In genomic region chr11:32677811-32678210, GRCm38 (mm10) we compare ENCODE assay signal across 28 mouse cellular contexts. TPM values are rescaled to one million over a fixed set of nuclear protein-coding genes. Genes with fewer than 3 reads are reported as not detected.
DNase-seq lines count a peak whose midpoint lies in the region; ATAC-seq and TF ChIP-seq lines count a peak whose summit lies in the region.
"Had no signal": no experiment of that assay in that cellular context is flagged by ENCODE, and none has a peak within 500 bp of the region (broad histone marks: within the 10 kb centered on the region; RNA-seq: fewer than 3 reads in every experiment).

No protein-coding gene starts in this region.

- no peak overlapping the region for H3K4me2 ChIP-seq in heart, embryonic 12.5 days
- H3K4me2 ChIP-seq: embryonic facial prominence, embryonic 12.5 days; hindbrain, embryonic 15.5 days; kidney, embryonic 15.5 days; lung, embryonic 15.5 days; midbrain, embryonic 11.5 days; stomach, embryonic 15.5 days had no signal

- TF ChIP-seq CTCF in left cerebral cortex, adult 2 months (IDR thresholded peaks at IDR 0.05), result no peak

- no peaks in the 10 kb centered on the region for H3K36me3 ChIP-seq in heart, embryonic 12.5 days
- H3K36me3 ChIP-seq in heart, embryonic 10.5 days, result no peaks in the 10 kb centered on the region
- H3K36me3 ChIP-seq: embryonic facial prominence, embryonic 12.5 days; hindbrain, embryonic 10.5 days; hindbrain, embryonic 15.5 days; kidney, embryonic 15.5 days; lung, embryonic 15.5 days; stomach, embryonic 15.5 days had no signal

- peaks cover 51% of the 10 kb centered on the region for H3K4me1 ChIP-seq in heart, embryonic 12.5 days (replicated peaks)
- peaks cover 40% of the 10 kb centered on the region for H3K4me1 ChIP-seq in heart, embryonic 10.5 days

- WGBS in heart, embryonic 12.5 days, result 88% methylated on average over 1 of the region's 1 CpGs
- WGBS in heart, embryonic 10.5 days, result 86% methylated on average over 1 of the region's 1 CpGs

- intact Hi-C loops in left cerebral cortex, adult 2 months (cut with DNase I), result no loop called here
- intact Hi-C loops in left cerebral cortex, postnatal 10 days (cut with DNase I), result no loop called here

- H3K4me3 ChIP-seq in heart, embryonic 12.5 days, result no peak overlapping the region
- H3K4me3 ChIP-seq in heart, embryonic 10.5 days, result no peak overlapping the region
- H3K4me3 ChIP-seq in left cerebral cortex, adult 2 months, result no peak overlapping the region
- H3K4me3 ChIP-seq: embryonic facial prominence, embryonic 12.5 days; hindbrain, embryonic 10.5 days; hindbrain, embryonic 15.5 days; kidney, embryonic 15.5 days; lung, embryonic 15.5 days; stomach, embryonic 15.5 days had no signal

- no peaks in the 10 kb centered on the region for H3K27me3 ChIP-seq in heart, embryonic 12.5 days (replicated peaks)
- H3K27me3 ChIP-seq in heart, embryonic 10.5 days (ENCODE audit: insufficient read depth, poor library complexity, severe bottlenecking), result no peaks in the 10 kb centered on the region
- H3K27me3 ChIP-seq: embryonic facial prominence, embryonic 12.5 days; hindbrain, embryonic 15.5 days; kidney, embryonic 15.5 days; lung, embryonic 15.5 days; stomach, embryonic 15.5 days had no signal

- H3K27ac ChIP-seq in heart, embryonic 12.5 days (ENCODE audit: poor library complexity, severe bottlenecking), result peak overlapping the region; percentile 58
- no peak overlapping the region for H3K27ac ChIP-seq in heart, embryonic 10.5 days
- peak overlapping the region; percentile 76 for H3K27ac ChIP-seq in left cerebral cortex, adult 2 months
- H3K27ac ChIP-seq: embryonic facial prominence, embryonic 12.5 days; hindbrain, embryonic 10.5 days; hindbrain, embryonic 15.5 days; kidney, embryonic 15.5 days; liver, embryonic 14.5 days; lung, embryonic 15.5 days; stomach, embryonic 15.5 days had no signal

- peak; percentile 36 for DNase-seq in adrenal gland, postnatal 10 days
- no peak for DNase-seq in adrenal gland, adult 18-20 months (ENCODE audit: low spot score in 2 of 2)
- DNase-seq in heart, embryonic 10.5 days (ENCODE audit: low spot score), result no peak
- no peak for DNase-seq in left cerebral cortex, adult 2 months (ENCODE audit: extremely low spot score in 1 of 2, low spot score in 2 of 2)
- no peak for DNase-seq in left cerebral cortex, postnatal 10 days (ENCODE audit: extremely low spot score in 1 of 2, low spot score in 2 of 2)
- no peak for DNase-seq in yolk sac, embryonic 10.5 days (ENCODE audit: low spot score)
- DNase-seq in kidney, adult 11 months, result no peak
- DNase-seq: cerebellum, adult 11-12 months; cerebellum, adult 9-11 months; embryo, embryonic 11 days; gastrocnemius, postnatal 14 days; kidney, adult 18-20 months; kidney, postnatal 25 days; layer of hippocampus, postnatal 36 days; liver; right cerebral cortex, postnatal 25 days had no signal

- H3K9me3 ChIP-seq in heart, embryonic 12.5 days (replicated peaks), result no peaks in the 10 kb centered on the region
- H3K9me3 ChIP-seq in heart, embryonic 10.5 days, result no peaks in the 10 kb centered on the region
- H3K9me3 ChIP-seq: embryonic facial prominence, embryonic 12.5 days; hindbrain, embryonic 10.5 days; hindbrain, embryonic 15.5 days; kidney, embryonic 15.5 days; lung, embryonic 15.5 days; stomach, embryonic 15.5 days had no signal

- ATAC-seq in heart, embryonic 12.5 days (ENCODE audit: insufficient number of reproducible peaks, low FRiP score), result no peak
- ATAC-seq: forebrain, embryonic 16.5 days; inflammation-experienced regulatory T-cells, adult 6 months; midbrain, embryonic 16.5 days had no signal

- no peak overlapping the region for H3K9ac ChIP-seq in heart, embryonic 12.5 days
- H3K9ac ChIP-seq: embryonic facial prominence, embryonic 12.5 days; hindbrain, embryonic 15.5 days; kidney, embryonic 15.5 days; liver, embryonic 14.5 days; lung, embryonic 15.5 days; stomach, embryonic 15.5 days had no signal

RNA-seq across cellular contexts. Expression of gene Fbxw11, which starts 35.3 kb away (rescaled TPM):
- 10 to 100 TPM; 68.0 to 72.9 TPM for total RNA-seq in adrenal gland, postnatal 10 days (2021)
- 100 to 1,000 TPM in 1 of 2 experiments, 10 to 100 TPM in 1; 97.0 to 117 TPM for total RNA-seq in adrenal gland, adult 18-20 months (2021)
- 76.0 and 79.2 TPM in 2 replicates for polyA plus RNA-seq in heart, embryonic 12.5 days (2016; fragmentation: Nextera tagmentation; extraction: Ambion mirVana)
- 61.1 and 73.9 TPM in 2 replicates for polyA plus RNA-seq in heart, embryonic 10.5 days (2016; fragmentation: Nextera tagmentation; extraction: Ambion mirVana)
- total RNA-seq in left cerebral cortex, adult 2 months (2021), result 100 to 1,000 TPM; 122 to 125 TPM
- total RNA-seq in left cerebral cortex, postnatal 10 days (2021), result 100 to 1,000 TPM; 116 to 119 TPM
